Mouse (Mus musculus) ES-E14 (cell line): ENCODE measurements around the gene Snrpa. TPM values are rescaled to one million over a fixed set of nuclear protein-coding genes. Genes with fewer than 3 reads are reported as not detected.

Source experiments
- DNase-seq: peaks from one replicate; pipeline ENCODE4 v3.0.0-alpha.2; 2013; ENCODE audit warnings: low read depth, low spot score
- H3K27ac ChIP-seq: 2 replicates; pipeline ENCODE4 v1.5.1; 2012; ENCODE audit warnings: low read depth, mild to moderate bottlenecking, low read length, moderate library complexity, mixed read lengths; ENCODE audit not compliant: poor library complexity, insufficient read depth, severe bottlenecking
- H3K36me3 ChIP-seq: 2 replicates; pipeline ENCODE4 v1.6.1; 2012; ENCODE audit warnings: mild to moderate bottlenecking, low read length, moderate library complexity, mixed read lengths; ENCODE audit not compliant: control insufficient read depth, poor library complexity, insufficient read depth, severe bottlenecking
- H3K4me1 ChIP-seq, 2 experiments: fragments of 150-350 bp in 1 of 2; sonication (generic) in 1 of 2; 2 replicates each; pipeline ENCODE4 v1.6.1; 2012; ENCODE audit warnings: low read length in 2 of 2, mild to moderate bottlenecking in 1 of 2, mixed read lengths in 1 of 2; ENCODE audit not compliant: control insufficient read depth in 2 of 2, insufficient read depth in 2 of 2, poor library complexity in 1 of 2
- H3K4me3 ChIP-seq, 2 experiments: fragments of 150-350 bp in 1 of 2; sonication (generic) in 1 of 2; 2 replicates each; pipeline ENCODE4 v1.5.1; 2012; ENCODE audit warnings: low read length in 2 of 2, low read depth in 1 of 2, mild to moderate bottlenecking in 1 of 2, mixed read lengths in 1 of 2; ENCODE audit not compliant: insufficient read depth in 1 of 2, poor library complexity in 1 of 2, severe bottlenecking in 1 of 2
- H3K9ac ChIP-seq: 2 replicates; pipeline ENCODE4 v1.6.1; 2012; ENCODE audit warnings: low read depth, mild to moderate bottlenecking, low read length, mixed read lengths; ENCODE audit not compliant: poor library complexity, insufficient read depth, severe bottlenecking
- H3K9me3 ChIP-seq: fragments of 150-350 bp; sonication (generic); 2 replicates; pipeline ENCODE4 v1.6.1; 2012; ENCODE audit warnings: low read depth, mild to moderate bottlenecking, low read length; ENCODE audit not compliant: control insufficient read depth, insufficient read depth
- CHD2 ChIP-seq: IDR thresholded peaks from 2 replicates; pipeline ENCODE4 v1.6.1; 2014; ENCODE audit warnings: mild to moderate bottlenecking, low read depth, low read length, inconsistent platforms
- HCFC1 ChIP-seq: IDR thresholded peaks from 2 replicates; pipeline ENCODE4 v1.6.1; 2012; ENCODE audit warnings: low read length, inconsistent platforms, borderline replicate concordance; ENCODE audit not compliant: insufficient read depth
- MAFK ChIP-seq: IDR thresholded peaks from 2 replicates; pipeline ENCODE4 v1.6.1; 2014; ENCODE audit warnings: mild to moderate bottlenecking, low read depth, low read length, inconsistent platforms; ENCODE audit not compliant: insufficient read depth
- ZC3H11A ChIP-seq: IDR thresholded peaks from 2 replicates; pipeline ENCODE4 v1.6.1; 2012; ENCODE audit warnings: low read depth, mild to moderate bottlenecking, inconsistent platforms, low read length, borderline replicate concordance
- ZNF384 ChIP-seq: IDR thresholded peaks from 2 replicates; pipeline ENCODE4 v1.6.1; 2012; ENCODE audit warnings: low read depth, low read length, inconsistent platforms
- in situ Hi-C, 2 experiments: fragments of 600-800 bp; cut with MboI; formaldehyde crosslinking; loops; one replicate each; pipeline ENCODE4 v1.15.1; 2025; ENCODE audit warnings: low sequenced_read_pairs in 2 of 2, inconsistent platforms in 1 of 2; ENCODE audit not compliant: unreplicated experiment in 2 of 2
- total RNA-seq: library from RNA; depleted of rRNA; stranded (reverse); fragments of 300-350 nt; gene quantifications from 2 replicates; pipeline ENCODE4 v1.2.3, GENCODE M21; 2012

Snrpa gene
- total RNA-seq, 1 experiment = 129 TPM

- H3K4me3 ChIP-seq = 0 out of 4 replicates have a peak overlapping the region, but pooled peaks of 1 of the 2 experiments have one; percentile 11
- TF ChIP-seq ZNF384 = no peak
- H3K9me3 ChIP-seq = no peaks in the 10 kb centered on the region
- H3K9ac ChIP-seq = no peak overlapping the region; the same call in 1 of the 2 replicates
- in situ Hi-C loops = no loop called here
- peaks cover 4 to 18% of the 10 kb centered on the region in 2 experiments; a peak in 3 of 4 replicates for H3K4me1 ChIP-seq
- no peak for DNase-seq
- peaks cover 9% of the 10 kb centered on the region for H3K36me3 ChIP-seq
- no peak overlapping the region for H3K27ac ChIP-seq
Measured at GRCm38 (mm10) chr7:27174896-27175295, 21.2 kb downstream of the Snrpa start.

- Histone ChIP-seq H3K4me1 (peaks cover 4 to 18% of the 10 kb centered on the region in 2 experiments; a peak in 3 of 4 replicates), H3K4me3 (peak overlapping the region in 1 of 2 experiments; percentile 11; a peak in 1 of 4 replicates), H3K9ac (peak overlapping the region; percentile 50; the same call in 1 of the 2 replicates), H3K36me3 (peaks cover 9% of the 10 kb centered on the region), H3K27ac (peak overlapping the region; percentile 24; the same call in 1 of the 2 replicates), H3K9me3 (no peaks in the 10 kb centered on the region)
- no peak for TF ChIP-seq ZC3H11A
- no peak for TF ChIP-seq CHD2
- TF ChIP-seq MAFK = no peak
- no peak for TF ChIP-seq HCFC1
- TF ChIP-seq ZNF384 = no peak
- DNase-seq = no peak
- in situ Hi-C loops = no loop called here
Measured at GRCm38 (mm10) chr7:27174496-27174895, 21.6 kb downstream of the Snrpa start.

- Histone ChIP-seq H3K27ac (no peak overlapping the region), H3K36me3 (peaks cover 9% of the 10 kb centered on the region), H3K9me3 (no peaks in the 10 kb centered on the region), H3K9ac (no peak overlapping the region), H3K4me3 (no peak overlapping the region), H3K4me1 (peaks cover 4 to 23% of the 10 kb centered on the region in 2 experiments; a peak in 3 of 4 replicates)
- in situ Hi-C loops = no loop called here
- no peak for DNase-seq
- no peak for TF ChIP-seq MAFK
- no peak for TF ChIP-seq HCFC1
- no peak for TF ChIP-seq CHD2
- TF ChIP-seq ZNF384 = no peak
- TF ChIP-seq ZC3H11A = no peak
Measured at GRCm38 (mm10) chr7:27170981-27171380, 25.1 kb downstream of the Snrpa start.

- DNase-seq = no peak
- no peak overlapping the region for H3K9ac ChIP-seq
- H3K4me1 ChIP-seq = peaks cover 3 to 16% of the 10 kb centered on the region in 2 experiments; a peak in 3 of 4 replicates
- H3K4me3 ChIP-seq = no peak overlapping the region
- no peak for TF ChIP-seq ZNF384
- no peak for TF ChIP-seq HCFC1
- no peak for TF ChIP-seq ZC3H11A
- TF ChIP-seq MAFK = no peak
- no peak for TF ChIP-seq CHD2
- no peaks in the 10 kb centered on the region for H3K9me3 ChIP-seq
- H3K27ac ChIP-seq = no peak overlapping the region
- in situ Hi-C loops = no loop called here
- H3K36me3 ChIP-seq = peaks cover 7% of the 10 kb centered on the region
Measured at GRCm38 (mm10) chr7:27168371-27168770, 27.7 kb downstream of the Snrpa start.
